Mouse (Mus musculus): ENCODE measurements around the gene Dcaf15.

Gene Dcaf15

DNA sequence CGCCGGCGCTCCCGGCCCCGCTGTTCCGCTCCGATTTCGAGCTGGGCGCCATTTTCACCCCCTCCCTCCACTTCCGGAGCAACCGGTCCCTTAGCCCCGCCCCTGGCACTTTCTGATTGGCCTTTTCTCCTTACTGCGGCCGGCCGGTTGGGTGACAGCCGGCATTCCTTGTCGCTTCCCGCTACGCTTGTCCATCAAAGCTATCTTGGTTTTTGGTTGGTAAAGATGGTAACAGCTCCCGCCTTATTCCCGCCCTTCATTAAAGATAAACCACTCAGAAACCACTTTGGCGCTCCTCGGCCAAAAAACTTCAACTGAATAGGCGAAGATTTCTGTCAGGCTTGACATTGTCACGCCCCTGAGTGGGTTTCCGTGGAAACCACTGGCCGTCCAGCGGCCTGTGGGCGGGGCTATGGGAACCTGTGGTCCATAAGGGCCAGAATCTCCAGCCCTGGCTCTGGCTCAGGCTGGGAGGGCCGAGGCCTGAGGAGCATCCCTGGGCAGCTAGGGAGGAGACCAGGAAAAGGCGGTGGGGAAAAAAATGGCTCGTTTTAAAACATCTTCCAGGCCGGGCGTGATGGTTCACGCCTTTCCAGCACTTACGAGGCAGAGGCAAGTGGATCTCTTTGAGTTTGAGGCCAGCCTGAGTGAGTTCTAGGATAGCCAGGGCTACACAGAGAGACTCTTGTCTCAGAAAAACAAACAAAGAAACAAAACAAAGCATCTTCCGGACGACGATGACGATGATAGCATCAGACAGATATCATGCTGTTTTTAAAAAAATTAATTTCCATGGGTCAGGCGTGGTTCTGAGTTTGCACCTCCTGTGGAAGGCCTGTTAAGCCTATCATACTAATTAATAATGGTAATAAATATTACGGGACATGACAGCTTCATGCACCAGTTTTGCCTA is at the start of gene Dcaf15:
TSS of gene Dcaf15 (minus strand) at position 72 of the 913 bp plus-strand sequence.
- DNase-seq, result peak; percentile 98

DNA sequence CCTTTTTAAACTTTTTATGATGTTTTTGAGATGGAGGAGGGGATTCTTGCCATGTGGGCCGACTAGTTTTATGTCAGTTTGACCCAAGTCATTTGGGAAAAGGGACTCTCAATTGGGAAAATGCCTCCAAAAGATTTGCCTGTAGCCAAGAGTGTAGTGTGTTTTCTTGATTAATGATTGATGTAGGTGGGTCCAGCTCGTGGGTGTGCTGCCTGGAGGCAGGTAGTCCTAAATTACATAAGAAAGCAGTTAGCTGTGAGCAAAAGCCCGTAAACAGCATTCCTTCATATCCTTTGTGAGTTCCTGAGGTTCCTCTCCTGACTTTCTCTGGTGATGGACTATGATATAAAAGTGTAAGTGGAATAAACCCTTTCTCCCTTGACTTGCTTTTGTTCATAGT is 44.6 kb upstream of the Dcaf15 start:
- no peak for DNase-seq

DNA sequence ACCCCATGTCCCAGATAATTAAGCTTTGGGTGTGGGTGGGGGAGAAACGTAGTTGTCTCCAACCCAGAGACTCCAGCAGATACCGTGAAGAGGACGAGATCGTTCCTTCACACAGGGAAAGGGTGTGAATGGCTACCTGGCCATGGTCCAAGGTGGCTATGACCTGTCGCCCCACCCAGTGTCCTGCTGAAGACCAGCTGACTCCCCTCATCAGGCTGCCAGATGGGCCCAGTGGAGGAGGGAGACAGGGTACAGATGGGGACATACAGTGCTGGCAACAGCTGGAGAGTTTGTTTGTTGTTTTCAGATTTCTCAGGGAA is 43.9 kb upstream of the Dcaf15 start:
- no peak for DNase-seq

DNA sequence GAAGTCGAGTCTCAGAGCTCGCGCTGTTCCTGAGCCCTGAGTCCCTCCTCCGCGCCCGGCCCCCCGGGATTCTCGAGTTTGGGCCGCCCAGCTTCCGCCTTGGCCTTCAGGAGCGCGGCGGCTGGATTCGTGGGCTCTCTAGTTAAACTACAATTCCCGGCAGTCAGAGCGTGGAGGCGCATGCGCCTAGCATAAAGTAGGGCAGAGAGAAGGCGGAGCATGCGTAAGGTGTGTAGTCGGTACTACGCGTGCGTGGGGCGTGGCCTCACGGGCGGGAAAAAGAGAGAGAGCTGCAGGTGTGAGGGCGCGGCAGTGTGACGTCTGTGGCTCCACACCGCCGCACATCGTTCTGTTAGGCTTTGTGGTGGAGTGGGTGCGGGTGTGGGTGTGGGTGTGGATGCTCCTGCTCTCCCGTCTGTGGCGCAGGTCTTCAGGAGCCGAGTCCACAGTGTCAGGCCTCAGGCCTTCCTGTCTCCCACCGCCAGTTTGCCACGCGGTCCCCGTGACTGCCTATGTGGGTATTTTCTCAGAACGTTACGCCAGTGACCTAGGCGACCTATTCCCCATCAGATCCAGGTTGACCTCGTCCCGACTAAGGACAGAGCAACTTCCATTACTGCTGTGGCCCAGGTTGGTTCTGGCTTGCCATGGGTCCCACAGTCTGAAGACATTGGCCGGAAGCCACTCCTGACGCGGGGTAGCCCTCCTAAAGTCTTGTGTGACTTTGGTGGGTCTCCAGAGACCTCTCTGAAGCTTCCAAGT is 43.4 kb upstream of the Dcaf15 start, which contains the start of the genes Cc2d1a and 4930432K21Rik:
TSS of gene Cc2d1a (minus strand) at position 168 of the 762 bp plus-strand sequence.
TSS of gene 4930432K21Rik (plus strand) at position 257 of the 762 bp plus-strand sequence.
- DNase-seq, result peak; percentile 96

DNA sequence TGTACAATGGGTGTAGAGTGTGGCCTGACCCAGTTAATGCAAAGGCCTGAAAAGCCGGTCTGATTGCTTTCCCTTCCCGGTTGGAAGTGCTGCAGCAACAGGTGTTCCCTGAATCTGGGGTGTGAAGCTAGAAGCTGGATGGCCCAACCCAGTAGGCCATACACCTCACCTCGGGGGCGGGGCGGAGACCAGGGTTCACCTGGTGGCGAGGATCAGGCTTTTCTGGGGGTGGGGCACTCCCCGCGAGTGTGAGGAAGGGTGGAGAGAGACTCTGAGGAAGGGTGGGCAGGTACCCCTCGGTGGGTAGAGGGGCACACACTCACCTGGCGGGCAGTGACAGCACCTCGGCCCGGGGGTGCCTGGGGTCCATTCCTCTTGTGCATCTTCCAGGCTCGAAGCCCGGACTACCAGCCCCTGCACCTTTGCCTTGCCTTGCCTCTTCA is 42.8 kb upstream of the Dcaf15 start:
- DNase-seq, result no peak

DNA sequence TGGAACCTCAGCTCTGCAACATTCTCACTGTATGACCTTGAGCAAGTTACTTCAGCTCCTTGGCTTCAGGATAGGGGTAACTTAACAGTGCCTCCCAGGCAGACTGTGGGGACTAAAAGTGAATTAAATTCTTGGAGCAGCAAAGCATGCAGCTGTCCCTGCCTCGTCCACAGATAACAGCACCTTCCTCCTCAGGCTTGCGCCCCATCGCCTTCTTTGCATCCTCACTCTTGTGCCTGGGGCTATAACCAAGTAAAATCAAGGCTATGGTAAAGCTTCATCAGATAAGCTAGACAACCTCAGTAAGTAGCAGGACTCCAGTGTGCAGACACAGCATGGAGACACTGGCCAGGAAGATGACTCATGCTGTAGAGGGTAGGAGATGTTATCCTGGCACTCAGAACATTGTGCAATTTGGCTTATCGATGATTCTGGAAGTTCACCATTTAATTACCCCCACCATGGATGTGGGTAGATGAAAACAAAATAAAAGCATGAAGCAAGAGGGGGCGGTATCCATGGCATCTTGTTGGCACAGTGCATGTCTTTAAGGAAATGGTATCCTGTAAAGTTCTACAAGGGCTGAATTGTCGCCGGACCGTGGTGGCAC is 40.2 kb upstream of the Dcaf15 start:
- DNase-seq, result no peak

DNA sequence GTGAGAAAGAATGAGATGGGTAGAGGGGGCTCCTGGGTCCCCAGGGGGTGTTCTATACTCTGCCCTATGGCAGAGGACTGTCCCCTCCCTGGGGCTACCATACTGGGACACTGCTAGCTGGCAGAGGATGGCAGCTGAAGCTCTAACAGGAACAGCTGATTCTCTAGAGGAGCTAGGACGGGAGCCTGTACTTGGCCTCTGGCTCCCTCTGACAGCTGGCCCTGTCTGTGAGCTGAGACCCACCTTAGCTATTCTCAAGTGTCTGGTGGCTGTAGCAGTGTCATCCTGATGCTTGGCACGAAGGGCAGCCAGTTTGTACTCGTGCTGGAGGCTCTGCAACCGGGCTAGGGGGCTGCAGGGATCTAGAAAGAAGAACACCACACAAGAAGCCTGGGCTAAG is 36.3 kb upstream of the Dcaf15 start:
- no peak for DNase-seq

DNA sequence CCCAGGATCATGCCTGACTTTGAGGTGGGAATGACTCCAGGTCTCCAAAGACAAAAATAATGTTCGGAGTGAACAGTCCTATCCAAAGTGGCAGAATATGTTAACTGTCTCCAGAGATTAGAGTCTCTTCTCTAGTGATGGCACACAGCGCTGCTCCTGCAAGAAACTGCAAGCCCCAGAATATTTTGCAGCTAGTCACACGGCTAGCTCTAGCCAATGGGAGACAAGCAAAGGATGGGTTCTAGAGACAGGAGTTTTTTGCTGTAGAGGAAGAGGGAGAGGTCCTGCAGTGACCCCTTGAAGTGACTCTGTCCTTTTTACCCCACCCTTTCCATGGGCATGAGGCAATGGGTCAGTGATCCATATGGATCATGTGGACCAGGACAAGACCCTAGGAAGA is 33.3 kb upstream of the Dcaf15 start:
- DNase-seq, result no peak

DNA sequence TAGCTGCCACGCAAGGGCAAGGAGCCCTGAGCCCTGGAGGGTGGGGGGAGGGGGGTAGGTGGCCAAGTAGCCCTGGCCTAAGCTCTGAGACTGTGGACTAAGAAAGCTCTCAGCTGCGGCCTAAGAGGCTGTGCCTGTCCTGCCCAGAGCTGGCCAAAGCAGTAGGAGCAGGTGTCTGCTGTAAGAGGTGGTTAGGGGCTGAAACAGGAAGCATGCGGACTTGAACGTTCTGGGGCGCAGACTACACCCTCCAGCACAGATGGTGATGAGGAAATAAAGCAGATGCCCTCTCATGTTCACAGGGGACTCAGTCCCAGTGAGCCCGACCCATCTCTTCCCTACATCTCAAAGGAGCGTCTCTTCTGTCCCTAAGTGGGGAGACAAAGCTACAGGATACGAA is 27.7 kb upstream of the Dcaf15 start:
- DNase-seq, result no peak

DNA sequence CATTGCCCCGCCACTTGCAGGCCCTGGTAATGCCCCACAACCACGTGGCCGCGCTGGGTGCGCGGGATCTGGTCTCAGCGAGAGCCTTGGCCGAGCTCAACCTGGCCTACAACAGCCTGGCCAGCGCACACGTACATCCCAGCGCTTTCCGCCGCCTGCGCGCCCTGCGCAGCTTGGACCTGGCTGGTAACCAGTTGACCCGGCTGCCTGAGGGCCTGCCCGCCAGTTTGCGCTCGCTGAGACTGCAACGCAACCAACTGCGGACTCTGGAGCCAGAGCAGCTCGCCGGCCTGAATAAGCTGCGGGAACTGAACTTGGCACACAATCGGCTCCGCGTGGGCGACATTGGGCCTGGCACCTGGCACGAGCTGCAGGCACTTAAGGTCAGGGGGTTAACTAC is 26.2 kb upstream of the Dcaf15 start:
- DNase-seq, result peak; percentile 77

DNA sequence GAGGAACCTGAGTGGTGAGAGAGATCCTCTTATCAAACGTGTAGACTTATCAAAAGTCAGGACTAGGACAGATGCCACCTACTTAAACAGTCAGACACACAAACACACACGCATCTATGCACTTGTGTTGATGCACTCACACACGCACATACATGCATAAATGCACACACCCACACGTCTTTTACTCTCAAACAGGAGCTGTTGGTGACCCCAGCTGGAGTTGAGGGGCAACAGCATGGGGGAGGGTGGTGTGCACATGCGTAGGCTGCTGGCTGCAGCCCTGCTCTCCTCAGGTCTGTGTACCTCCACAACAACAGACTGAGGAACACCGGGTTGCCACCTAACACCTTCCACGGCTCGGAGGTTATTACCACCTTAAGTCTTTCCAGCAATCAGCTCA is 23.7 kb upstream of the Dcaf15 start:
- DNase-seq, result peak; percentile 3

DNA sequence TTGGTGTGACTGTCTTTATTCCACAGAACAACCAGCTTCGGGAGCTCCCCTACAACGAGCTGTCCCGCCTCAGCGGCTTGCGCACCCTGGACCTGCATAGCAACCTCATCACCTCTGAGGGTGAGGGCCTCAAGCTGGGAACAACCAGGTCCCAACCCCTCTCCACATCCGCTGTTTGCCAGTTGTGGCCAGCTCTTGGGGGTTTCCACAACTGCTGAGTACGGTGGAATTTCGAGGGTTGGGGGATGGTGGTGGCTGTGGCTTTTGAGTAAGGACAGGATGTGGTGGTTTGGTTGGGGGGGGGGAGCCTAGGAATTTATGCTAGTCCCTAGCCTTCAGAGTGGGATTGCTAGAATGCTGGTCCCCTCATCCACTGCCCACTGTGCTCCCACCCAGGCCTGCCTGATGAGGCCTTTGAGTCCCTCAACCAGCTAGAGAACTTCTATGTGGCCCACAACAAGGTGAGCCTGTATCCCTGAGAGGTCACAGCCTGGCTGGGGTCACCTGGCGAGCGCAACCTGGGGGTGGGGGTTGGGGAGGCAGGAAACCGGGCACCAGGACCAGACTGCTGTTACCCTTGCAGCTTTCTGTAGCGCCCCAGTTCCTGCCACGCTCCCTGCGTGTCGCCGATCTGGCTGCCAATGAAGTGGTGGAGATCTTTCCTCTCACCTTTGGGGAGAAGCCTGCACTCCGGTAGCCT is 22.8 kb upstream of the Dcaf15 start:
- DNase-seq, result no peak

DNA sequence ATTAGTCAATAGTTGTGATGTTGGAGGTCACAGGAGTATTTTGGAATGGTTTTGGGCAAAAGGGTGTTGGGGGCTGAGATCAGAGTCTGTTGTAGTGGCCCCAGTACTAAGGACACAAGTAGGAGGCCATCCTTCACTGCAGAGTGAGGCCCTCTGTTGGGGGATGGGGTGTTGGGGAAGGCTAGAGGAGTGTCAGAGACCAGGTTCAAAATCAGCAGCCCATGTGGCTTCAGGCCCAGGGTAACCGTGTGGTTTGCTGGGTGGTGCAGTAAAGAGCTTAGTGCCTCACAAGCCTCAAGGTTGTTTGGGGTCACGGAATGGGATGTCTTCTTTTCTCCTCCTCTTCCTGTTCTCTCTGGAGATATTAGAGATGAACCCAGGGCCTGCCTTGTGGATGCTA is 22.2 kb upstream of the Dcaf15 start:
- no peak for DNase-seq

DNA sequence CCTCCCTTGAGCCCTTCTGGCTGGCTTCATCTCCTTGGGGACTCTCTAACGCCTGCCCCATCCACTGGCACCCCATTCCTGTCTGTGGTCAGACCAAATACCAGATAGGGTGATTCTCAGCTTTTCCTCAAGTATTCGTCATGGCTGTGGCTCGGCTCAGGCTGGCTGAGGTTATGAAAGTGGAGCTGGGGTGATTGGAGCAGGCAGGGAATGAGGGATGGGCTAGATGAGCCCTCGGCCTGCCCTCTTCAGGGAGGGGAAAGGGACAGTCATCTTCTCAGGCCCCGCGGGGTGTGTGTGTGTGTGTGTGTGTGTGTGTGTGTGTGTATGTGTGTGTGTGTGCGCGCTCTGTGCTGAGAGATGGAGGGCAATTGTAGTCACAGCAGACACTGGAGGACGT is 21.1 kb upstream of the Dcaf15 start, which contains the start of gene Podnl1:
TSS of gene Podnl1 (plus strand) at position 334 of the 400 bp plus-strand sequence.
- DNase-seq, result no peak

DNA sequence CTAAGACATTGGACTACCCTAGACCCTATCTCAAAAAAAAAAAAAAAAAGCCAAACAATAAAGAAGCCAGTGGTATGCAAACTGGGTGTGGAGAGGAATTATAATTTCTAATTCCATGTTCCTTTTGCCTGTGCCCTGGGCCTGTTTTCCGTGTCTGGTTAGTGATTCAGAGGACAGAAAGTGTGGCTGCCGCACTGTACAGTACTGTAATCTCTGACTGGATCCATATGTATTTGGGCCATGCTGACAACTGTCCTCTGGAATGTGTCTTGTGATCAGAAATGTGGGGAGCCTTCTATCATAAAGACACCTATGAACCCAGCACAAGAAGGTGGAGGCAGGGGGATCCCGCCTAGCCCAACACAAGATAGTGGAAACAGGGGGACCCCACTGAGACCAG is 17.6 kb upstream of the Dcaf15 start:
- no peak for DNase-seq

DNA sequence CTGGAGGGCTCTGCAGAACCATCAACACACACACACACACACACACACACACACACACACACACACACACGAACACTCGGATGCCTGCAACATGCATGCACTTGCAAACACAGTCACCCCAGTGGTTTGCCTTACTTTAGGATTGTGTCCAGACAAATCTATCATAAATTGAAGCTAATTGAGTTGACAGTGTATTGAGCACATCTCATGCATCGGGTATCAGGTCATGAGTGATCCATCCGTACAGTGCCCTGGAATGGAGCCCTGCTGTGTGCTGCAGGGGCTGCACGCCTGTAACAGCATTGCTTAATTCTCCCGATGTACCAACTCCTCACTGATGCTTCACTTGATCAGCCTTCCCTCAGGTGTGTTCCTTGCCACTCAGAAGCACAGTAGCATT is 11.1 kb upstream of the Dcaf15 start:
- no peak for DNase-seq

DNA sequence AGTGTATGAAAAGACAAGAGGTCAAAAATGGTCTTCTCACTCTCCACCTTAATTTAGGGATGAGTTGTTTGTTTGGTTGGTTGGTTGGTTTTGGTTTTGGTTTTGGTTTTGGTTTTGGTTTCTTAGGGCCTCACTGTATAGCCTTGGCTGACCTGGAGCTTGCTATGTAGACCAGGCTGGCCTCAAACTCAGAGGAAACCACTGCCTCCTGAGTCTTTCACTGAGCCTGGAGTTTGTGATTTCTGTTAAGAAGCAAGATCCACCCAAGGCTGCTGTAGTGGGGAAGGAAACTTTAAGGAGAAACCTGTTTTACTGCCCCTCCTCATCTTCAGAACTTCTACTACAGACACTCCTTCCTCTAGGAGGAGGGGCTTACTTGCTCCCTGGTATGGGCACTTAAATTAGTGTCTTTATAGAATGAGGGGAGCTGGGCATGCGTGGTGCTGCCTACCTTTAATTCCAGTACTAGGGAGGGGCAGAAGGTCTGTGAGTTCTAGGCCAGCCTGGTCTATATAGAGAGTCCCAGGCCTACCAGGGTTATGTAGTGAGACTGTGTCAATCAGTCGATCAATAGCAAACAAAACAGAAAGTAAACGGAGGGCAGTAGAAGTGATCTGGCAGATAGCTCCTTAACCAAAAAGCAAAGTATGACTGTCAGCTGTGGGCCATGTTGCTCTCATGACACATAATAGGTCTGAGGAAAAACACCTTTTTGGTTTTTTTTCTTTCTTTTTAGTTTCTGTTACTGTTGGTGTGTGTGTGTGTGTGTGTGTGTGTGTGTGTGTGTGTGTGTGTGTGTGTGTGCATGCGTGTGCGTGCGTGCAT is 1.9 kb upstream of the Dcaf15 start:
- DNase-seq, result no peak

DNA sequence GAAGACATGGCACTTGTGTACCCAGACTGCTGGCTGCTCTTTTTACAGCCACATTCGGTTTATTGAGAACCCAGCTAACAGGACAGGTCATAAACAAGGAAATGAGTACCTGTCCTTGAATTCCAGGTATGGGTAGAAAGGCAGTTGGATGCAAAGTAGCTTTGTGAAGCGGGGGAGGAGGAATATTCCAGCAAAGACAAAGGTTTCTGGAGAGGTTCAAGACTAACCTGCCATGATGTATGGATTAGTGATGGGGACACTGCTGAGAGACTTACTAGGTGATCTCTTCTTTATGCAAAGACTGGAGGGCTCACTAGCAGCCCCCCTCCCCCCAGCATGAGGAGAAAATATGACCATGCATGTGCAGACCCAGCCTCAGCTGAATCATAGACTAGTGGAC is 1.1 kb upstream of the Dcaf15 start:
- no peak for DNase-seq

DNA sequence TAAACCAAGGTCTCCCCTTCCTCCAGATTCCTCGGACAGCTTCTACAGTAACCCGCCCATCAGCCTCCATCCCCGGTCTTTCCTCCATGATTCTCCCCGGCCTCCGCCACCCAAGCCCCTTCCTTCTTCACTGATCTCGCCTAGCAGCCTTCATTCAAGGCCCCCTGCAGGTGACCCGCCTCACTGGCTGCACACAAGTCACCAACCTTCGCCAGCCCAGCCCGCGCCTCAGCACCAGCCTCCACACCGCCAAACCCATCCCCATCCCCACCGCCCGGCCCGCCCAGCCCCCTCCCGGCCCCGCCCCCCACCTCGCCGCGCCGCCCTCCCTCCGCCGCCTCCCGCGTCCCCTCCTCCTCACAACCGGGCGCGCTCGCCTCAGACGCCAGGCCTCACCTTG is 347 bp downstream of the Dcaf15 start:
- peak; percentile 59 for DNase-seq

DNA sequence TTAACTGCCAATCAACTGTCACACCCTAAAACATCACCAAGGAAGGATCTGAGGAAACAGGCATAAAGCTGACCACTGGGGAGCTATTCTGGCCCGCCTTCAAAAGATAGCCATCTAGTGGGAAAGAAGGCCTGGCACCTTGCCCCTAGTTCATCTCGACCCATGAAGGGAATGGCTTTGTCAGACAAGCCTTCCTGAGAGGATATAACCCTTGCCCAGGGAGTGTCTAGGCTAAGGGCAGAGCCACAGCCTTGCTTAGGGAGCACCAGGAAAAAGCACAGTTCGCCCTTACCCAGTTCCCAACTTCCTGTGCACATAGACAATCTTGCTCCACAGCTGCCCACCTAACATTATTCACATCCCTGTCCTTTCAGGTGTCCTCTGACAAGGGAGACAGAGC is 967 bp downstream of the Dcaf15 start:
- peak; percentile 35 for DNase-seq

DNA sequence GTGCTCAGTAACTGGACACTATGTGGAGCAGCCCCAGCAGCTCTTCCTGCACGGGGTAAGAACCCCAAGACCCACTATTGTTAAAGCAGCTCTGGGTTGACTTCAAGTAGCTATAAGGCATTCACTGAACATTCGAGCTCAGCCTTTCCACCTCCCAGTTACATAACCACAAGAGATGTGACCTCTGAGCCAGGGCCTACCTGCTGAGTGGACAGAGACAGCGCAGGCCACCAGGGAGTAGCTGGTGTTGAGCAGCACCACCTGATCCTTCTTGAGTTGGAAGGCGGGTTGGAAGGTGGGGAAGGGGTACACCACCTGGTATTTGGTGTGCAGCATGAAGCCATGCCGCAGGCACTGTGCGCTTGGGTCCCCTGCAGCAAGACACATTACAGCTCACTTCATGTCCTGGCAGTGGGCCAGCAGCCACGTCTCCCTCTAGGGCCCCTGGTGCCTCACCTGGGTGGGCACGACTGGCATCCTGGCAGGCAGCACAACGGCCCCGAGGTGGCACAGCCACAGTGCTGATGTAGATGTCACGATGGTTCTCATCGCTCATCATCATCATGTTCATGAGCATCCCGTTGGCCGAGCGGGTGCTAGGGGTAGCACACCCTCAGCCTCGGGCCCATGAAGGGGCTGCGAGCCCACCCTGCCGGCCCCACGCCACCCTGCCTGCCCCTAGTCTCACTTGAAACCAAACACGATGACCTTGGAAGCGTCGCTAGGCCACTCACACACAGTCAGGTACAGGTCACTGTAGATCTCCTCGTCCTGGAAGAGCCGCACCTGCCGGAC is 2.9 kb downstream of the Dcaf15 start:
- DNase-seq, result no peak

Data from cerebellum, adult 8-10 months (tissue).